Mouse (Mus musculus): Measurements from ENCODE around the gene Fgfr2. TPM values are rescaled to one million over a fixed set of nuclear protein-coding genes. Genes with fewer than 3 reads are reported as not detected.

Gene Fgfr2
- polyA plus RNA-seq, 1 experiment from 2014 or later, result 99.3 TPM

DNA sequence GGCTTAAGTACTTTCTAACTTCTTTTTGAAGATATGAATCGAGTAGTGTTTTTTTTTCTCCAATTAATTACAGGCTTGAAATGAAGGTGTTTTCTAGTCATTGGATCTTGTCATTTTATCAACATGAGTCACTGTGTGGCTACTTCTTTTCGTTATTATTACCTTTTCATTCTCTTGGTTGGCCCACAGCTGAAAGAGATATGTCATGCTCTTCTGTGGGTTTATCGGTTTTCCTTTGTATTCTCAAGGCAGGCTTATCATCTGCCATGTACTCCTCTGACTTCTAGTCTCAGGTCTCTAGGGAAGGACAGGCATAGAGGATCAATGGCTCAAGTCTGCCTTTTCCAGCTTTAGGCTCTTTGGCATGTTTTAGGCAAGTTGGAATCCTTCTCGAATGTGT is 712.2 kb downstream of the Fgfr2 start:
- Histone ChIP-seq H3K4me1 (peaks cover 6% of the 10 kb centered on the region), H3K36me3 (no peaks in the 10 kb centered on the region), H3K27me3 (ENCODE audit: low read depth, poor library complexity, severe bottlenecking) (no peaks in the 10 kb centered on the region), H3K27ac (replicated peaks) (no peak overlapping the region), H3K4me3 (no peak overlapping the region), H3K9me3 (replicated peaks) (no peaks in the 10 kb centered on the region)
- no peak for DNase-seq (ENCODE audit: low spot score)
- 86% methylated on average over 4 of the region's 4 CpGs for WGBS

DNA sequence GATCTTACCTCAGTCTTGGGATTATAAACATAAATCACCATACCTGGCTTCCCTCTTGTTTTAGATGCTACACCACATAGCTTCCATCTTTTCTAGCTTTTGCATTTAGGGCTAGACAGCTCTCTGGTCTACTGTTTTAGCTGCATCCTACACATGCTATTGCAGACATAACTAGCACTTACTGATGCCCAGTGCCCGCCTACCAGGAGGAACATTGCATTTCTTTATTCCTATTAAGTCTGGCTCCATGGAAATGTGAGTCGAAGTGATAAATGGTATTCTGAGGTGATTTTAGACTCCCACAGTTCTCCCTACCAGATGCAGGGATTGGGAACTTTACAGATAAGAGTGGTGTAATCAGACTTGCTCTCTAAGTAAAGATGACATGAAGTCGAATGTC is 713.3 kb downstream of the Fgfr2 start:
- Histone ChIP-seq H3K4me1 (peaks cover 15% of the 10 kb centered on the region), H3K4me3 (no peak overlapping the region), H3K27me3 (ENCODE audit: low read depth, poor library complexity, severe bottlenecking) (no peaks in the 10 kb centered on the region; the same call in 1 of the 2 replicates), H3K27ac (replicated peaks) (no peak overlapping the region), H3K9me3 (replicated peaks) (no peaks in the 10 kb centered on the region), H3K36me3 (no peaks in the 10 kb centered on the region)
- 93% methylated on average over 3 of the region's 3 CpGs for WGBS
- no peak for DNase-seq (ENCODE audit: low spot score)

DNA sequence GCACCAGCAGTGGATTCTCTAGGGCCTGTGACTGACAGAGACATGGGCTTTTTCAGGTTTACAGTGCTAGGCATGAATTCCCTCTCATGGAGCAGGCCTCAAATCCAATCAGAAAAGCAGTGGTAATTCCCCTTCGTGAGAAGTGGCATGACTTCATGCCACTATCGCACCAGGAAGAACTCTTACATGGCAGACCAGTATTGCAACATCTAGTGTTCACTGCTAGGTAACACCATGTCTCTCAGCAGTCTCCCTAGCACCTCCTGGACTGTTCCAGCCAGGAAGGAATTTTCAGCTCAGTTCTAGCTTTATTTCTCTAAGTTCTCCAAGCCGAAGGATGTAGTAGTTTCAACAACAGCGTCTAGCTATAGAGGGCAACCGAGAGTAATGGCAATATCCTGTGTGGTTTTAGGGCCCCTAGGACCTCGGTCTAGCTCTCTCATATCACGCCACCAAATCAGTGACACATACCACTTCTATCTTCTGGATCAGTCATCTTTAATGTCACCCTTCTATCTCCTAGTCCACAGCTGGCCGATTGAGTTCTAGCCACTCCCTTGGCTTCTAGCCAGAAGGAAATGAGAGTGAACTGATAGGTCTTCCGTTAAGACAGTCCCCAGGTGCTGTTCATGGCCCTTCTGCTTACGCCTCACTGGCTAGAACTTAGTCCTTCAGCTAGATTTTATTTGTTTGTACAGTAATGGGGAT is 720.6 kb downstream of the Fgfr2 start:
- no peaks in the 10 kb centered on the region; the same call in 1 of the 2 replicates for H3K27me3 ChIP-seq (ENCODE audit: low read depth, poor library complexity, severe bottlenecking)
- H3K4me1 ChIP-seq, result peaks cover 31% of the 10 kb centered on the region
- H3K27ac ChIP-seq (replicated peaks), result no peak overlapping the region
- 91% methylated on average over 10 of the region's 10 CpGs for WGBS
- no peaks in the 10 kb centered on the region for H3K9me3 ChIP-seq (replicated peaks)
- DNase-seq (ENCODE audit: low spot score), result no peak
- no peaks in the 10 kb centered on the region for H3K36me3 ChIP-seq
- H3K4me3 ChIP-seq, result no peak overlapping the region

DNA sequence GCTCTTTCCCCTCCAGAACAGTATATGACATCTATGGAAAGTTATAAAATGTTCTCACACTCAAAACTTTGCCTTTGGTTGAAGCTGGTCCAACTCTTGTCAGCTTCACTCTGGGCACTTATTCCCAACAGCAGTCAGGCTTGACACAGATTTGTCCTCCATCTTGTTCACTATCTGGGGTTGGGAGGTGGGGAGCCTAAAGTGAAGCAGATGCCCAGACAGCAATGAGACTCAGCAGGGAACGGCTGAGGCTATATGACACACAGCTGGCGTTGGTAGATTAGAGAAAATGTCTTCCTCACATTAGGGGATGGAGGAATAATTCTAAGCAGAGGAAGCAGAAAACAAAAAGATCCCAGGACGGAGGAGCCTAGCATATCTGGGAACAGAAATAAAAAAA is 724.7 kb downstream of the Fgfr2 start:
- H3K4me3 ChIP-seq, result no peak overlapping the region
- H3K36me3 ChIP-seq, result no peaks in the 10 kb centered on the region
- H3K27me3 ChIP-seq (ENCODE audit: low read depth, poor library complexity, severe bottlenecking), result no peaks in the 10 kb centered on the region
- WGBS, result 76% methylated on average over 3 of the region's 3 CpGs
- H3K9me3 ChIP-seq (replicated peaks), result no peaks in the 10 kb centered on the region
- DNase-seq (ENCODE audit: low spot score), result no peak
- H3K4me1 ChIP-seq, result peaks cover 15% of the 10 kb centered on the region
- H3K27ac ChIP-seq (replicated peaks), result no peak overlapping the region

DNA sequence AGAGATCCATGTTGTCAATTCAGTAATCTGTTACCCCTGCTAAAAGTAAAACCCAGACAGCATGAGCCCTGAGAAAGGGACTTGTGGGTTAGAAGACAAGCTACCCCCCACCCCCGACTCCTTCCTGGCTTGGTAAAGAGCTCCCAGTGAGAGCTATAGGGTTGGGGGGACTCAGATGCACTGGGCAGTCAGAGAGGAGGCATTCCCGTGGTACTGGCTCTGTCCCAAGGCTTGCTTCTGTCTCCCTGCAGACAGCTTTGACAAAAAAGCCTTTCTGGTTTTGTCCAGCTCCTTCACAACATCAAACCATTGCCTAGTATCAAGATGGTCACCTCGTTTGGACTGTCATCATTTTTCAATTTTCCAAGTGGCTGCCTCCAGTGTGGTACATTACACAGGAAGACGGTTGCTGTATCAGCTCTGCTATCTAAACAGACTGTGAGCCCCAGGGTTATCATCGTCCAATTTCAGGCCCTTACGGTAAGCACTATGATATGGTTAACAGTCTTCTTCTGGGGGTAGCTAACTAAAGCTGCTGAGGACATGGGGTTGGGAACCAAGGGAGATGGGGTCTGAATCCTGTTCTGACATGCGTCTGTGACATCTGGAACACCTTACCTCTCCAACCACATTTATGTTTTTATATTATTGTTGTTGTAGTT is 726.4 kb downstream of the Fgfr2 start:
- peak overlapping the region; percentile 14; the same call in 1 of the 2 replicates for H3K27ac ChIP-seq (replicated peaks)
- 84% methylated on average over 7 of the region's 7 CpGs for WGBS
- no peaks in the 10 kb centered on the region for H3K27me3 ChIP-seq (ENCODE audit: low read depth, poor library complexity, severe bottlenecking)
- H3K4me1 ChIP-seq, result peaks cover 11% of the 10 kb centered on the region
- H3K36me3 ChIP-seq, result no peaks in the 10 kb centered on the region
- H3K4me3 ChIP-seq, result no peak overlapping the region
- DNase-seq (ENCODE audit: low spot score), result no peak
- H3K9me3 ChIP-seq (replicated peaks), result no peaks in the 10 kb centered on the region

DNA sequence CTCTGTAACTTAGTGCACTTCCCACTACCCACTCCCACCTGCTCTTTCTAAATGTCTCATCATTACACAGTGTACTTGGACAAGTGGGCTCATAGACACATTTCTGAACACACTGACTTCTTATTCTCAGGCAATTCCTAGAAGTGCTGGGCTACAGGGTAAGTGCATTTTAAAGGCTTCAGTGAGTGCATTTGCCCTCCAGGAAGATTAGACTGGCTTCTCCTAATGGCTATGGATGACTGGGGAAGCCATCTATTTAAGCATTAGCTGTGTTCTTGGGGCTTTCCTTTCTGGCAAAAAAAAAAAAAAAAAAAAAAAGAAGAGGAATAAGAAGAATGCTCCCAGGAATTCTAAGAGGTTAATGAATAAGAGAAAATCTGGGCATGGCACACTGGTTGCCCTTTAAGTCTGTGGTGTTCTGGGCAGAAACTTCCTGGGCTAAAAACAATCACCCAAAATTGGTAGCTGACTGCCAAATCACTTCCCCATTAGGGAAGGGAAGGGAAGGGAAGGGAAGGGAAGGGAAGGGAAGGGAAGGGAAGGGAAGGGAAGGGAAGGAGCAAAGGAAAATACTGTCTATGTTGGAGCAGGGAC is 729.5 kb downstream of the Fgfr2 start:
- no peaks in the 10 kb centered on the region for H3K9me3 ChIP-seq (replicated peaks)
- H3K4me3 ChIP-seq, result no peak overlapping the region
- DNase-seq (ENCODE audit: low spot score), result no peak
- H3K27me3 ChIP-seq (ENCODE audit: low read depth, poor library complexity, severe bottlenecking), result no peaks in the 10 kb centered on the region
- peaks cover 18% of the 10 kb centered on the region for H3K4me1 ChIP-seq
- H3K36me3 ChIP-seq, result no peaks in the 10 kb centered on the region
- H3K27ac ChIP-seq (replicated peaks), result no peak overlapping the region

DNA sequence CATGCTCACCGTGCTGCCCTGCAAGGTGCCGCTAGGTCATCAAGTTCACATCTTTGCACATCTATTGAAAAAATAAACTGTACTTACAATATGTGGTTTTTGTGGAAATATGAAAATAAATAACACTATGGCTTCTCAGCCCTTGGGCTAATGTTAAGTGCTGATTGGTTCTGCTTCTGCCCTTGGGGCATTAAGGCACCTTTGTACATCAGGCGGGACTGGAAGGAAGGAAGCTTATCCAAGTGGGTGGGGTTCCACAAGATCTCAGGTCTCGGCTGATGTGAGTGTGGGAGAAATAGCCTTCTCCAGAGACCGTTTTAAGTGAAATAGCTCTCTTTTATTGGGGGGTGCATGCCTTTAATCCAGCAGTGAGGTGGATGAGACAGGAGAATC is 730.1 kb downstream of the Fgfr2 start:
- Histone ChIP-seq H3K4me1 (peaks cover 18% of the 10 kb centered on the region), H3K27ac (replicated peaks) (no peak overlapping the region), H3K9me3 (replicated peaks) (no peaks in the 10 kb centered on the region), H3K36me3 (no peaks in the 10 kb centered on the region), H3K4me3 (no peak overlapping the region), H3K27me3 (ENCODE audit: low read depth, poor library complexity, severe bottlenecking) (no peaks in the 10 kb centered on the region)
- no peak for DNase-seq (ENCODE audit: low spot score)
- 82% methylated on average over 5 of the region's 5 CpGs for WGBS

DNA sequence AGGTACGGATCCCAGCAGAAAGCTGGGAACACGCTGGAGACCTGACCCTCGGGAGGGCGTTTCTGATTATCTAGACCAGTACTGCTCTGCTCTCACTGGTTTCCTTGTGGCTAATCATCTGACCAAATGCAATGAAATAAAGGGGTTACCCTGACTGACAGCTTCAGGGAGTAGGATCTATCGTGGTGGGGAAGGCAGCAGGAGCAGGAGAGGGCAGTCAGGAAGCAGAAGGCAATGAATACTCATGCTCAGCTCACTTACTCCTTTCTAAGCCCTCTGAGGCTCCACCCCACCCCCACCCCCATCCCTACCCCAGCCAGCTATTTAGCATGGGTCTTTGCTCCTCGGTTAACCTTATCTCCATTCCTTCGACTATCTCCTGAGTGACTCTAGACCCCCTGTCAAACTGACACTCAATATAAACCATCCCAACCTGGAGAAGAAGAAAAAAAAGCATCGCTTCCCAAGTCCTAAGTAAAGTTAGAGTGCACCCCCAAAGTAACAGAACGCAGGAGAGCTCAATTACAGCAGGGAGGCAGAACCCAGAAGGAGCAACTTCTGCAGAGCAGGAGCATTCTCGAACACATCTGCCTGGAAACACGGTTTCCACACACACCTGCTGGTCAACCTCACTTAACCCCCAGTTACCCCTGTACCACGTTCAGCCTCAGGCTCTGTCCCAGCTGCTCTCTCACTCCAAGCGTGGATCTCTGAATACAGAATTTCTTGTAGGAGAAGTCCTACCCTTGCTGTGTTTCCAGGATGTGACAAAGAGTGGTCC is 730.7 kb downstream of the Fgfr2 start:
- H3K36me3 ChIP-seq, result no peaks in the 10 kb centered on the region
- peaks cover 18% of the 10 kb centered on the region for H3K4me1 ChIP-seq
- H3K27me3 ChIP-seq (ENCODE audit: low read depth, poor library complexity, severe bottlenecking), result no peaks in the 10 kb centered on the region
- WGBS, result 78% methylated on average over 13 of the region's 13 CpGs
- H3K27ac ChIP-seq (replicated peaks), result 0 out of 2 replicates have a peak overlapping the region, but pooled peaks have one; percentile 38
- H3K4me3 ChIP-seq, result no peak overlapping the region
- DNase-seq (ENCODE audit: low spot score), result no peak
- H3K9me3 ChIP-seq (replicated peaks), result no peaks in the 10 kb centered on the region

DNA sequence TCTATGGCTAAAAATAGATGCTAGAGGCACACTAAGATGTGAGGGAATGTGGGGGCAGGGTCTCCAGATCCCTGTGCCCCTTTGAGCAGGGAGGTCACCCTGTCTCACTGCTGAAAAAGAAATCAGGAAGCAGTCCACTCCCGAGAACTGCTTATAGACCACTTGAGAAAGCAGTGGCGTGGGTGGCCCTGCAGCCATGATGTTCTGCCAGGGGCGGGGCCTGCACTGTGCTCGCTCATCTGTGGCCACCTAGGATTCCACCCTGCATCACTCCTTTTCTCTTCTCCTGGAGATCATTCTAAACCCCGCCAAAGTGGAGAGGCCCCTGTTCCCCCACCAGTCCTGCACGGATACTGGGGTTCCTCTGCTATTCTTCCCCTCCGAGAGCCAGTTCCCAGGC is 733.7 kb downstream of the Fgfr2 start:
- Histone ChIP-seq H3K9me3 (replicated peaks) (no peaks in the 10 kb centered on the region), H3K36me3 (no peaks in the 10 kb centered on the region), H3K4me3 (no peak overlapping the region), H3K4me1 (peaks cover 28% of the 10 kb centered on the region), H3K27me3 (ENCODE audit: low read depth, poor library complexity, severe bottlenecking) (no peaks in the 10 kb centered on the region), H3K27ac (replicated peaks) (peak overlapping the region; percentile 43)
- DNase-seq (ENCODE audit: low spot score), result no peak
- WGBS, result 60% methylated on average over 7 of the region's 7 CpGs

DNA sequence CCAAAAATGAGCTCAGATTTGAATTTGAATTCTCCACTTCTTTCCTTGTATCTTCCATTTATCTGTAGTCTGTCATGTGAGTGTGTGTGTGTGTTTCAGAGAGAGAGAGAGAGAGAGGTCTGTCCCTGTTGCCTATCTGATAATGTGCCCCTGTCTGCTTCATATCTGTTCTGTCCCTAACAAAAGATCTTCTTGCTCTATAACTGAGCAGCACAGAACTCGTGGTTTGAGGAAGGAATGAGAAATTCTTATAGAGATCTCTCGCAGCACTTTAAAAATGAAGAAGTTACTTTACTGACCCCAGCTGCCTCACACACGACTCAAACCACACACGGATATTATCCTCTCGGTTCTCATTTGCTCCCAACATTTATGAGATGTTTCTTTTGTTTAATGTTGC is 735.6 kb downstream of the Fgfr2 start:
- Histone ChIP-seq H3K4me3 (no peak overlapping the region), H3K36me3 (no peaks in the 10 kb centered on the region), H3K4me1 (peaks cover 34% of the 10 kb centered on the region), H3K27me3 (ENCODE audit: low read depth, poor library complexity, severe bottlenecking) (0 out of 2 replicates have a peak, but pooled peaks cover 4% of the 10 kb centered on the region), H3K9me3 (replicated peaks) (no peaks in the 10 kb centered on the region), H3K27ac (replicated peaks) (no peak overlapping the region)
- DNase-seq (ENCODE audit: low spot score), result no peak
- WGBS, result 87% methylated on average over 5 of the region's 5 CpGs

DNA sequence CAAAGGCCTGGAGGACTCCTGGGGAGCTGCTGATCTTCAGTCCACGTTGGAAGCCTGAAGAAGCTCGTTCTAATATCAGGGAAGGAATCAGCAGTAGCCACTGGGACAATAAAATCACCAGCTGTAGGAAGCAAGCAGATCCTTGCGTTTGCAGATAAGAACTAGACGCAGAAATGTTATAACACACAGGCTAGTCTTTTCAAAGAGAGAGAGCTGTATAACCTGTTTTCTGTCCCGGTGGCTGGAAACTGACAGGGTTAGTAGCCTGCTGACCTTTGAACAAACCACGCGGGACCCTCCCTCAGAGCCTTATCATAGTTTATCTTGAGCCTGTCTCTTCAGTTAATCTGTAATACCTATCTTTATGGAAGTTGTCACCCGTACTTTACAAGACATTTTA is 736.8 kb downstream of the Fgfr2 start:
- Histone ChIP-seq H3K27me3 (ENCODE audit: low read depth, poor library complexity, severe bottlenecking) (0 out of 2 replicates have a peak, but pooled peaks cover 4% of the 10 kb centered on the region), H3K4me1 (peaks cover 34% of the 10 kb centered on the region), H3K27ac (replicated peaks) (peak overlapping the region; percentile 79), H3K36me3 (no peaks in the 10 kb centered on the region), H3K9me3 (replicated peaks) (no peaks in the 10 kb centered on the region), H3K4me3 (no peak overlapping the region)
- DNase-seq (ENCODE audit: low spot score), result no peak
- 45% methylated on average over 8 of the region's 8 CpGs for WGBS

DNA sequence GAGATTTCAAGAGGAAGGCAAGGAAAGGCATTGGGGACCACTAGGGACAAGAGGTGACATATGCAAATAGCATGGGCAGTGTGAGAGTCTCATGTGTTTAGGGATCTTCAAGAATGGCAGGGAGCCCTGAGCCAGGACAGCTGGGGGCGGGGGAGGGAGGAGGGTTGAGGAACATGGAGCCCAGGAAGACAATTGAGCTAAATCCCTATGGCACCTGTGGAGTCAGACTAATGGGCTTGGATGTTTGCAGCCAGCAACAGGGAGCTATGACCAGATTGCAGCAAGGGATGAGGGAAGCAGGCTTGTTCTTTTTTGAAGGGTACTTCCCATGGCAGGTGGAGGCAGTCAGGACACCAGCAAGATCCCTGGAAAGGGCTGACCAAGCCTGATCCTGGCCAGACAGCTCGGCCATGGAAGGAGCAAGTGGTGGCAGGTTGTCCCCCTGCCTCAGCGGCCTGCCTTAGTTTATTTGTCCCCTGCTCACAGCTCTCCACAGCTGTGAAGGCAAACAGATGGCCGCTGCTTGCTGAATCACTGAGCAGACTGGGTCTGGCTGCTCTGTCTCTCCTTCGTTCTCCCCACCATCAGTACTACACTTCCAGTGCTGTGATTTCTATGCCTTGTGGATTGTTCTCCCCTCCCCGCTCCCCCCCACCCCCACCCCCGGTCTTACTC is 737.6 kb downstream of the Fgfr2 start:
- Histone ChIP-seq H3K27ac (replicated peaks) (peak overlapping the region; percentile 79), H3K4me1 (peaks cover 34% of the 10 kb centered on the region), H3K9me3 (replicated peaks) (no peaks in the 10 kb centered on the region), H3K27me3 (ENCODE audit: low read depth, poor library complexity, severe bottlenecking) (0 out of 2 replicates have a peak, but pooled peaks cover 4% of the 10 kb centered on the region), H3K4me3 (no peak overlapping the region; the same call in 1 of the 2 replicates), H3K36me3 (no peaks in the 10 kb centered on the region)
- 25% methylated on average over 7 of the region's 7 CpGs for WGBS
- no peak for DNase-seq (ENCODE audit: low spot score)
